Mouse (Mus musculus) frontal cortex, adult 2 months (tissue): ENCODE results near the gene Snrpa. TPM values are rescaled to one million over a fixed set of nuclear protein-coding genes. Genes with fewer than 3 reads are reported as not detected.

Source experiments
- DNase-seq, 2 experiments: peaks; one replicate each; pipeline ENCODE4 v3.0.0; 2022; ENCODE audit warnings: low spot score in 1 of 2; ENCODE audit errors: extremely low spot score in 1 of 2
- polyA plus RNA-seq: library from polyadenylated mRNA; depleted of rRNA; stranded (reverse); fragments of >200 nt; gene quantifications from 2 replicates; pipeline ENCODE4 v1.2.3, GENCODE M21; 2012

Gene Snrpa
- polyA plus RNA-seq, 1 experiment = 196 TPM

GRCm38 (mm10) chr7:27203730-27204449 lies 7.8 kb upstream of the Snrpa start:
- DNase-seq = no peak

GRCm38 (mm10) chr7:27198779-27199178 lies 2.7 kb upstream of the Snrpa start:
- no peak for DNase-seq

GRCm38 (mm10) chr7:27198355-27198754 lies 2.3 kb upstream of the Snrpa start:
- DNase-seq = no peak

- no peak for DNase-seq
Observed at GRCm38 (mm10) chr7:27197634-27198033, 1.6 kb upstream of the Snrpa start.

GRCm38 (mm10) chr7:27197136-27197535 lies 1.1 kb upstream of the Snrpa start:
- no peak for DNase-seq

GRCm38 (mm10) chr7:27193731-27194130 lies 2.3 kb downstream of the Snrpa start:
- no peak for DNase-seq

GRCm38 (mm10) chr7:27192434-27192833 lies 3.6 kb downstream of the Snrpa start:
- no peak for DNase-seq

- DNase-seq = no peak
Observed at GRCm38 (mm10) chr7:27189271-27189931, 6.7 kb downstream of the Snrpa start.

- DNase-seq = no peak
Observed at GRCm38 (mm10) chr7:27185986-27186385, 10.1 kb downstream of the Snrpa start.

- DNase-seq = no peak
Observed at GRCm38 (mm10) chr7:27184964-27185363, 11.1 kb downstream of the Snrpa start.

- DNase-seq = no peak
Observed at GRCm38 (mm10) chr7:27182498-27182897, 13.6 kb downstream of the Snrpa start.

GRCm38 (mm10) chr7:27180837-27181695 lies 15.0 kb downstream of the Snrpa start, which contains the start of the genes Gm21983 and Mia:
Gene Gm21983, minus strand, starts transcription at chr7:27181086.
Gene Mia, minus strand, starts transcription at chr7:27181157.
- no peak for DNase-seq

GRCm38 (mm10) chr7:27180036-27180435 lies 16.0 kb downstream of the Snrpa start:
- no peak for DNase-seq

GRCm38 (mm10) chr7:27179217-27179918 lies 16.7 kb downstream of the Snrpa start:
- no peak for DNase-seq

GRCm38 (mm10) chr7:27178324-27179216 lies 17.5 kb downstream of the Snrpa start, which contains the start of gene Rab4b:
Gene Rab4b, minus strand, starts transcription at chr7:27178896.
- DNase-seq = peak; percentile 99

GRCm38 (mm10) chr7:27177942-27178323 lies 18.1 kb downstream of the Snrpa start:
- DNase-seq = no peak

GRCm38 (mm10) chr7:27174896-27175295 lies 21.2 kb downstream of the Snrpa start:
- no peak for DNase-seq

- no peak for DNase-seq
Observed at GRCm38 (mm10) chr7:27174496-27174895, 21.6 kb downstream of the Snrpa start.

GRCm38 (mm10) chr7:27170981-27171380 lies 25.1 kb downstream of the Snrpa start:
- DNase-seq = no peak
